Mouse (Mus musculus) kidney, adult 2 months (tissue): ENCODE data around the gene Tgfb1.

Experiments
- CTCF ChIP-seq: fragments of 200-500 bp; conservative IDR thresholded peaks from 2 replicates; pipeline ENCODE4 v1.5.1; 2011; ENCODE audit warnings: low read depth, mild to moderate bottlenecking, control low read depth, low read length, moderate library complexity, mixed read lengths; ENCODE audit not compliant: insufficient read depth, insufficient read length
- POLR2A ChIP-seq: fragments of 200-500 bp; IDR thresholded peaks from one replicate; pipeline ENCODE4 v1.6.1; 2011; ENCODE audit warnings: low read depth, low read length, control low read depth

GRCm38 (mm10) chr7:25679971-25680370 lies 6.8 kb upstream of the Tgfb1 start:
- TF ChIP-seq POLR2A (no peak), CTCF (peak; percentile 27; the same call in 1 of the 2 replicates)
